Mouse (Mus musculus) megakaryocyte, embryonic 14.5 days (primary cell): ENCODE measurements around the gene 2310061I04Rik.

ENCODE experiments used
- FLI1 ChIP-seq: IDR thresholded peaks from 2 replicates; pipeline ENCODE4 v1.6.1; 2012; ENCODE audit warnings: low read length, inconsistent platforms, mixed read lengths
- GATA1 ChIP-seq: IDR thresholded peaks from 3 replicates; pipeline ENCODE4 v1.6.1; 2012; ENCODE audit warnings: mixed read lengths, low read length, inconsistent platforms, borderline replicate concordance

DNA sequence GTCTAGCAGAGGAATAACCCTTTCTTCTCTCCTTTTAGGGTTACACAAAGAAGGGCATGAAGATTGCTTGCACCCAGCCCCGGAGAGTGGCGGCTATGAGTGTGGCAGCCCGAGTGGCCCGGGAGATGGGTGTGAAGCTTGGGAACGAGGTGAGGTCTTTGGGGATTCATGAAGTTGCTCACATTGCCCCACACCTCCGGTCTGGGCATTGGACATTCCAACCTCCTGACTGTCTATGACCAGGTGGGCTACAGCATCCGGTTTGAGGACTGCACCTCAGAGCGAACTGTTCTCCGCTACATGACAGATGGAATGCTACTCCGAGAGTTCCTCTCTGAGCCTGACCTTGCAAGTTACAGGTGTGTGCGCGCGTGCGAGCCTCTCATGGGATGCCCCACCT is 13.5 kb downstream of the 2310061I04Rik start:
- TF ChIP-seq GATA1 (no peak), FLI1 (no peak)
